Mouse (Mus musculus) c-Kit-positive CD71-positive TER-119-positive erythroid progenitor cells, embryonic 14.5 days (primary cell): Measurements from ENCODE around the gene Ocln.
"Not testable (repeated sequence)": the region's sequence is repeated elsewhere in the genome, so short reads cannot be mapped to it uniquely, and the experiment has no call there.

Source experiments
- DNase-seq: peaks from one replicate; pipeline ENCODE4 v3.0.0-alpha.2; 2013; ENCODE audit warnings: low spot score

The Ocln gene

GRCm38 (mm10) chr13:100492061-100492787, 60.3 kb downstream of the Ocln start, which contains the start of gene Gtf2h2:
Gene Gtf2h2 (minus strand): TSS chr13:100492579.
- peak; percentile 87 for DNase-seq

- DNase-seq: no peak
Measured at GRCm38 (mm10) chr13:100491623-100492022, 60.9 kb downstream of the Ocln start.

- DNase-seq: no peak
Measured at GRCm38 (mm10) chr13:100490424-100490823, 62.1 kb downstream of the Ocln start.

- no peak for DNase-seq
Measured at GRCm38 (mm10) chr13:100483610-100484009, 68.9 kb downstream of the Ocln start.

GRCm38 (mm10) chr13:100463527-100464222, 88.8 kb downstream of the Ocln start:
- peak; percentile 50 for DNase-seq

- DNase-seq: no peak
Measured at GRCm38 (mm10) chr13:100461336-100461735, 91.2 kb downstream of the Ocln start.

GRCm38 (mm10) chr13:100452415-100453127, 99.9 kb downstream of the Ocln start, which contains the start of gene Naip1:
Gene Naip1 (minus strand): TSS chr13:100452869.
- DNase-seq: not testable (repeated sequence)

- no peak for DNase-seq
Measured at GRCm38 (mm10) chr13:100449495-100449894, 103.0 kb downstream of the Ocln start.
